ENCODE assay signal across 8 mouse cellular contexts in genomic region chr11:69580091-69580514, GRCm38 (mm10). TPM values are rescaled to one million over a fixed set of nuclear protein-coding genes. Genes with fewer than 3 reads are reported as not detected.
DNase-seq lines count a peak whose midpoint lies in the region; ATAC-seq and TF ChIP-seq lines count a peak whose summit lies in the region.

Gene Wrap53, minus strand, starts transcription at chr11:69580255.
Gene Trp53, plus strand, starts transcription at chr11:69580359.

- peaks cover 78% of the 10 kb centered on the region for H3K4me1 ChIP-seq in erythroblast, embryonic 14.5 days (ENCODE audit: control insufficient read depth)
- H3K4me1 ChIP-seq in heart, embryonic 11.5 days (ENCODE audit: control insufficient read depth, insufficient read depth, low read length): peaks cover 33% of the 10 kb centered on the region
- peaks cover 25% of the 10 kb centered on the region for H3K4me1 ChIP-seq in kidney, embryonic 16.5 days (ENCODE audit: insufficient read depth, low read length)
- peaks cover 6% of the 10 kb centered on the region for H3K4me1 ChIP-seq in liver, adult 2 months (ENCODE audit: control insufficient read depth, insufficient read depth, low read length)

- no peak for TF ChIP-seq CTCF in C2C12 (IDR thresholded peaks at IDR 0.05; ENCODE audit: control insufficient read depth, insufficient read depth, insufficient read length)
- no peak for TF ChIP-seq CTCF in brain, embryonic 14.5 days (IDR thresholded peaks at IDR 0.05; ENCODE audit: borderline replicate concordance, extremely low read depth, insufficient read depth, insufficient read length)
- 0 out of 2 replicates have a peak, but pooled peaks have one; percentile 1 for TF ChIP-seq CTCF in liver, adult 2 months (IDR thresholded peaks at IDR 0.05; ENCODE audit: low read depth, low read length)

- WGBS in heart, embryonic 11.5 days (ENCODE audit: insufficient replicate concordance): under 1% methylated on average over 13 of the region's 13 CpGs
- 0% methylated on average over 13 of the region's 13 CpGs for WGBS in kidney, embryonic 16.5 days
- under 1% methylated on average over 13 of the region's 13 CpGs for WGBS in liver, adult 2 months

- TF ChIP-seq POLR2A in brain, embryonic 14.5 days (IDR thresholded peaks at IDR 0.05; ENCODE audit: borderline replicate concordance, extremely low read depth, insufficient read depth, insufficient read length, poor library complexity, severe bottlenecking): 0 out of 2 replicates have a peak, but pooled peaks have one; percentile 11
- TF ChIP-seq POLR2A in liver, adult 2 months (IDR thresholded peaks at IDR 0.05; ENCODE audit: extremely low read depth, insufficient read depth, low read length): 0 out of 2 replicates have a peak, but pooled peaks have one; percentile 22
- TF ChIP-seq POLR2A in myocyte (IDR thresholded peaks at IDR 0.05; ENCODE audit: insufficient read length, low read depth): peak; percentile 69

- H3K4me3 ChIP-seq in C2C12 (ENCODE audit: insufficient read depth, poor library complexity, severe bottlenecking) (peak within 1 kb of the TSS; percentile 98), myocyte (peak within 1 kb of the TSS; percentile 99)
- peak within 1 kb of the TSS; percentile 85 for H3K4me3 ChIP-seq in erythroblast, embryonic 14.5 days (replicated peaks)
- H3K4me3 ChIP-seq in heart, embryonic 11.5 days (ENCODE audit: low read depth, low read length): peak within 1 kb of the TSS; percentile 60
- peak within 1 kb of the TSS; percentile 94 for H3K4me3 ChIP-seq in kidney, embryonic 16.5 days (ENCODE audit: low read length)
- H3K4me3 ChIP-seq in liver, adult 2 months (ENCODE audit: insufficient read depth, low read depth, low read length): peak within 1 kb of the TSS; percentile 84

- peaks cover 76% of the 10 kb centered on the region for H3K79me3 ChIP-seq in C2C12 (ENCODE audit: low read depth)

- peak within 1 kb of the TSS; percentile 64 for H3ac ChIP-seq in C2C12 (ENCODE audit: control insufficient read depth, insufficient read length, low read depth)
- peak within 1 kb of the TSS; percentile 79 for H3ac ChIP-seq in myocyte (ENCODE audit: control insufficient read depth, insufficient read length)

- peak; percentile 68 for ATAC-seq in heart, embryonic 11.5 days (replicated peaks; ENCODE audit: insufficient number of reproducible peaks, low FRiP score, low TSS enrichment)
- peak; percentile 64 for ATAC-seq in kidney, embryonic 16.5 days (ENCODE audit: low FRiP score, low TSS enrichment)

- peak within 1 kb of the TSS; percentile 88 for H3K27ac ChIP-seq in heart, embryonic 11.5 days (ENCODE audit: low read depth, low read length)
- peak within 1 kb of the TSS; percentile 99 for H3K27ac ChIP-seq in kidney, embryonic 16.5 days (ENCODE audit: low read length)
- H3K27ac ChIP-seq in liver, adult 2 months (replicated peaks; ENCODE audit: insufficient read depth, low read depth, low read length): peak within 1 kb of the TSS; percentile 85

- peaks cover 89% of the 10 kb centered on the region for H3K79me2 ChIP-seq in C2C12 (ENCODE audit: control insufficient read depth, insufficient read depth)
- H3K79me2 ChIP-seq in liver, adult 2 months (ENCODE audit: control insufficient read depth, insufficient read depth, low read length): peaks cover 18% of the 10 kb centered on the region
- peaks cover 78% of the 10 kb centered on the region for H3K79me2 ChIP-seq in myocyte (ENCODE audit: control insufficient read depth, insufficient read depth)

- H3K4me2 ChIP-seq in heart, embryonic 11.5 days: peak within 1 kb of the TSS; percentile 89
- H3K4me2 ChIP-seq in kidney, embryonic 16.5 days (replicated peaks; ENCODE audit: low read depth, low read length): peak within 1 kb of the TSS; percentile 89
- peak within 1 kb of the TSS; percentile 97 for H3K4me2 ChIP-seq in myocyte (ENCODE audit: low read depth)

- H3K27me3 ChIP-seq in C2C12 (ENCODE audit: control insufficient read depth, insufficient read depth, insufficient read length) (no peaks in the 10 kb centered on the region), myocyte (ENCODE audit: control insufficient read depth, insufficient read depth, insufficient read length) (no peaks in the 10 kb centered on the region)
- no peaks in the 10 kb centered on the region for H3K27me3 ChIP-seq in erythroblast, embryonic 14.5 days (ENCODE audit: control insufficient read depth)
- no peaks in the 10 kb centered on the region for H3K27me3 ChIP-seq in heart, embryonic 11.5 days (ENCODE audit: control insufficient read depth, insufficient read depth, low read length)
- H3K27me3 ChIP-seq in kidney, embryonic 16.5 days (ENCODE audit: insufficient read depth, low read length): no peaks in the 10 kb centered on the region
- no peaks in the 10 kb centered on the region for H3K27me3 ChIP-seq in liver, adult 2 months (ENCODE audit: control insufficient read depth, insufficient read depth, low read length)
- H3K27me3 ChIP-seq in splenic B cell, adult 2 months (ENCODE audit: control insufficient read depth, insufficient read depth, low read length, poor library complexity, severe bottlenecking): no peaks in the 10 kb centered on the region

- H3K36me3 ChIP-seq in C2C12 (ENCODE audit: control insufficient read depth, insufficient read depth) (peaks cover 50% of the 10 kb centered on the region), myocyte (ENCODE audit: control insufficient read depth, insufficient read depth) (no peaks in the 10 kb centered on the region)
- peaks cover 55% of the 10 kb centered on the region for H3K36me3 ChIP-seq in erythroblast, embryonic 14.5 days (ENCODE audit: control insufficient read depth)
- 0 out of 2 replicates have a peak, but pooled peaks cover 2% of the 10 kb centered on the region for H3K36me3 ChIP-seq in heart, embryonic 11.5 days (ENCODE audit: control insufficient read depth, insufficient read depth, low read length)
- H3K36me3 ChIP-seq in kidney, embryonic 16.5 days (ENCODE audit: insufficient read depth, low read length): peaks cover 10% of the 10 kb centered on the region; the same call in 1 of the 2 replicates
- no peaks in the 10 kb centered on the region for H3K36me3 ChIP-seq in liver, adult 2 months (ENCODE audit: control insufficient read depth, insufficient read depth, low read length)
- no peaks in the 10 kb centered on the region; the same call in 1 of the 2 replicates for H3K36me3 ChIP-seq in splenic B cell, adult 2 months (ENCODE audit: control insufficient read depth, insufficient read depth, low read length, poor library complexity, severe bottlenecking)

- peak within 1 kb of the TSS; percentile 76 for H3K9ac ChIP-seq in heart, embryonic 11.5 days (ENCODE audit: low read depth, low read length)
- H3K9ac ChIP-seq in kidney, embryonic 16.5 days (replicated peaks; ENCODE audit: low read length): peak within 1 kb of the TSS; percentile 83
- H3K9ac ChIP-seq in liver, adult 2 months (ENCODE audit: low read depth, low read length): peak within 1 kb of the TSS; percentile 77

- peak; percentile 98 for DNase-seq in brain, embryonic 14.5 days (ENCODE audit: low read depth)
- DNase-seq in liver, adult 2 months (ENCODE audit: extremely low read depth, low read depth, low spot score): peak; percentile 92
- DNase-seq in splenic B cell, adult 2 months (ENCODE audit: low read depth, low spot score): peak; percentile 94

- no peaks in the 10 kb centered on the region for H3K9me3 ChIP-seq in erythroblast, embryonic 14.5 days (ENCODE audit: control insufficient read depth, low read length)
- no peaks in the 10 kb centered on the region for H3K9me3 ChIP-seq in heart, embryonic 11.5 days (replicated peaks; ENCODE audit: control insufficient read depth, low read length)
- H3K9me3 ChIP-seq in kidney, embryonic 16.5 days (ENCODE audit: low read length): no peaks in the 10 kb centered on the region

TF ChIP-seq in C2C12, 6 proteins besides CTCF, POLR2A, EP300 and RAD21:
- peak; percentile 100 for TF ChIP-seq MAX (IDR thresholded peaks at IDR 0.05)
- peak; percentile 89 for TF ChIP-seq USF1 (IDR thresholded peaks at IDR 0.05; ENCODE audit: low read depth)
- TF ChIP-seq MYOD1 (IDR thresholded peaks at IDR 0.05; ENCODE audit: control insufficient read depth, insufficient read length, low read depth): no peak

TF ChIP-seq in myocyte, 11 proteins besides CTCF, POLR2A, EP300 and RAD21:
- peak; percentile 90 for TF ChIP-seq USF1 (IDR thresholded peaks at IDR 0.05; ENCODE audit: low read depth)
- peak; percentile 66 for TF ChIP-seq POLR2AphosphoS2 (IDR thresholded peaks at IDR 0.05; ENCODE audit: insufficient read length, low read depth)
- no peak for TF ChIP-seq TCF3 (IDR thresholded peaks at IDR 0.05; ENCODE audit: insufficient read length, low read depth)
- no peak for TF ChIP-seq TCF12 (IDR thresholded peaks at IDR 0.05; ENCODE audit: insufficient read depth, poor library complexity, severe bottlenecking)
- TF ChIP-seq REST (IDR thresholded peaks at IDR 0.05; ENCODE audit: insufficient read depth, insufficient read length): no peak
- TF ChIP-seq SRF (IDR thresholded peaks at IDR 0.05; ENCODE audit: control insufficient read depth, insufficient read length, low read depth): peak; percentile 22
- no peak for TF ChIP-seq MYOD1 (IDR thresholded peaks at IDR 0.05; ENCODE audit: control insufficient read depth in 1 of 3, insufficient read length in 2 of 3, low read depth in 2 of 3)
- no peak for TF ChIP-seq CEBPB (IDR thresholded peaks at IDR 0.05; ENCODE audit: insufficient read depth, poor library complexity, severe bottlenecking)
- peak; percentile 93 for TF ChIP-seq MAX (IDR thresholded peaks at IDR 0.05; ENCODE audit: low read depth)

RNA-seq across cellular contexts. Expression of gene Wrap53, which starts in this region (rescaled TPM):
- polyA plus RNA-seq in C2C12 (2012; fragmentation: generic; extraction: Trizol) (21.9 TPM), myocyte (2012; fragmentation: generic; extraction: Trizol) (9.1 TPM)
- polyA plus RNA-seq in brain, embryonic 14.5 days (2012; rRNA removed): 20.9 and 27.0 TPM in 2 replicates
- 3.8 and 7.2 TPM in 2 replicates for polyA plus RNA-seq in erythroblast, embryonic 14.5 days (2012)
- 20.3 and 22.9 TPM in 2 replicates for polyA plus RNA-seq in heart, embryonic 11.5 days (2014; fragmentation: Nextera tagmentation; extraction: Ambion mirVana)
- polyA plus RNA-seq in kidney, embryonic 16.5 days (2015; fragmentation: Nextera tagmentation; extraction: Ambion mirVana): 29.3 and 30.3 TPM in 2 replicates
- 5.6 and 6.4 TPM in 2 replicates for total RNA-seq in liver, adult 2 months (2014; rRNA removed)
- polyA plus RNA-seq in liver, adult 2 months (2012; rRNA removed): 10.7 and 11.2 TPM in 2 replicates

RNA-seq across cellular contexts. Expression of gene Trp53, which starts in this region (rescaled TPM):
- polyA plus RNA-seq in C2C12 (2012; fragmentation: generic; extraction: Trizol) (226 TPM), myocyte (2012; fragmentation: generic; extraction: Trizol) (119 TPM)
- polyA plus RNA-seq in brain, embryonic 14.5 days (2012; rRNA removed): 93.6 and 131 TPM in 2 replicates
- 4.1 and 4.3 TPM in 2 replicates for polyA plus RNA-seq in erythroblast, embryonic 14.5 days (2012)
- 103 and 107 TPM in 2 replicates for polyA plus RNA-seq in heart, embryonic 11.5 days (2014; fragmentation: Nextera tagmentation; extraction: Ambion mirVana)
- 191 and 205 TPM in 2 replicates for polyA plus RNA-seq in kidney, embryonic 16.5 days (2015; fragmentation: Nextera tagmentation; extraction: Ambion mirVana)
- total RNA-seq in liver, adult 2 months (2014; rRNA removed): 3.7 and 6.2 TPM in 2 replicates
- polyA plus RNA-seq in liver, adult 2 months (2012; rRNA removed): 23.5 and 35.4 TPM in 2 replicates

Comparison
In these comparisons a context has a peak if more than half of its experiments do, and no peak if none do; other contexts are left out.
1. Peak in every context shown above with its lines: DNase-seq, ATAC-seq, H3K4me3 ChIP-seq and H3K27ac ChIP-seq.
2. POLR2A ChIP-seq: peak in every context shown above with its lines; median percentile 69 in myocyte; 22 in liver, adult 2 months; 11 in brain, embryonic 14.5 days.